Mouse (Mus musculus): ENCODE results near the gene Zfp296.

Gene Zfp296

DNA sequence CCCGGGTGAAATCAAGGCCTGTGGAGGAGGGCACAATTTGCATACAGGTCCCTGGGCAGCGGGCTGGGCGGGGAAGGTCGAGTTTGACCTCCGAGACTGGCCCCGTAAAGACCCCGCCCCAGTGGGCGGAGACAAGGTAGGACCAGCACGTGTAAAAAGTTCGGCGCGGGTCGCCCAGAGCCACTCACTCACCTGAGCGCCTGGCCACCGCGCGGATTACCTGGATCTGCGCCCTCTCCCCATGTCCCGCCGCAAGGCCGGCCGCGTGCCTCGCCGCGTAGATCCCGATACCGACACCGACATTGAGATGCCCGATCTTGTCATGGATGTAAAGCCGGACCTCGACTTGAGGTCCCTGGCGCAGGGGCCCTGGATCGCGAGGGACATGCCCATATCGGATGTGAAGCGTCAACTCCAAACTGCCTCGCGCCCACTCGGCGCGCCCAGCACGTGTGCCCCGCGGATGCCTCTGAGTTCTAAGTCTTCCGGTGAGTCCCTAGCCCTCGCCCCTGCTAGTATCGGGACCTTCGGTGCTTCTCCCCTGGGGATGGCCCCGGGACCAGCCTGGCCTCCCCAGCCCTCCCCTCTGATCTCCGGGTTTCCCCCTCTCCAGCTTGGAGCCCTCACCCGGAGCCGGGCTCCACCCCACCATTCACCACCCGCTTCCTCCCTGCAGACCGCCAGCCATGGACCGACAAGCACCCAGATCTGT lies at the start of gene Zfp296, which contains the start of gene Gemin7:
Gene Zfp296, plus strand, starts transcription at position 147 of the 712 bp plus-strand sequence.
Gene Gemin7, minus strand, starts transcription at position 455 of the 712 bp plus-strand sequence.
- DNase-seq (ENCODE audit: inconsistent ontology term): peak; percentile 49

DNA sequence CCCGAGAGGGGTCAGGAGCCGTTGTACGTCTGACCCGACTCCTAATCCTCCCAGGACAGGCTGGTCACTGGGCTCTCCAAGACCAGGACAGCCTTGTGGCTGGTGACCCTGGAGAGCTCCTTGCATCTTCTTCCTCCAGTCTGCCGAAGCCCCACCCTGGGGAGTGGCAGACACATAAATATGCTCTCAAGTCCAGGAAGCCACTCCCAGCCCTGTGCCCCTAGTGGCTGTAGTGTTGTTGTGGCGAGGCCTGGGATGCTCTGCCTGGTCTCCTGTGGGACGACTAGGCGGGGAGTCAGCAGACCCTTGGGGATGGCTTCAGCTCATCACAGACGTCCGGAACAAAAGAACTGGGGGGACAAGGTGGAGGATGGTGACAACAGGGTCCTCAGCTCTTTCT lies 46.0 kb upstream of the Zfp296 start:
- DNase-seq (ENCODE audit: inconsistent ontology term): no peak

GRCm38 (mm10) chr7:19532240-19532639 lies 44.8 kb upstream of the Zfp296 start:
- no peak for DNase-seq (ENCODE audit: inconsistent ontology term)

- DNase-seq (ENCODE audit: inconsistent ontology term): no peak
Observed at GRCm38 (mm10) chr7:19534676-19535075, 42.4 kb upstream of the Zfp296 start.

GRCm38 (mm10) chr7:19540771-19541566 lies 36.1 kb upstream of the Zfp296 start:
- DNase-seq (ENCODE audit: inconsistent ontology term): no peak

DNA sequence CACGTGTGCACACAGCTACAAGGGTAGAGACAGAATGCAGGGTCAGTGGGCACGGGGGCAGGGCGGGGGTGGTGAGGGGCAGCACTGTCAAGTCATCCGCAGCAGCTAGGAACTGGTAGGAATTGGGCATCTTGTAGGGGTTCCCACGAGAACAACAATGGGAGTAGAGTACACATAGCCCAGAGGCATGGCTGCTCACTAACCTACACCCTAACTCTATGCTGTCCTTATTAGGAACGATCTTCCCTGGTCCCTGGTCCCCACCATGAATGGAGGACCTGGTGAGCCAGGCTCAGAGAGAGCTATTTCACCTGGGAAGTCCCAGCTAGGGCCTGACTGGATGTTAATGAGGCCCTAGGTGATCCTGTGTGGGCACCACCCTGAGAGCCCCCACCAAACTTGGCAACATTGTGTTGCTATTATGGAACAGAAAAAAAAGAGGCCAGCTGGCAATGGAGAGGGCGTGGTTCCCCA lies 35.4 kb upstream of the Zfp296 start:
- DNase-seq (ENCODE audit: inconsistent ontology term): no peak

GRCm38 (mm10) chr7:19542155-19542691 lies 34.9 kb upstream of the Zfp296 start:
- DNase-seq (ENCODE audit: inconsistent ontology term): peak; percentile 77

GRCm38 (mm10) chr7:19543584-19543983 lies 33.5 kb upstream of the Zfp296 start:
- no peak for DNase-seq (ENCODE audit: inconsistent ontology term)

- no peak for DNase-seq (ENCODE audit: inconsistent ontology term)
Observed at GRCm38 (mm10) chr7:19546007-19546406, 31.1 kb upstream of the Zfp296 start.

GRCm38 (mm10) chr7:19547344-19547969 lies 29.6 kb upstream of the Zfp296 start:
- DNase-seq (ENCODE audit: inconsistent ontology term): no peak

- no peak for DNase-seq (ENCODE audit: inconsistent ontology term)
Observed at GRCm38 (mm10) chr7:19549394-19549793, 27.7 kb upstream of the Zfp296 start.

GRCm38 (mm10) chr7:19551634-19552033 lies 25.5 kb upstream of the Zfp296 start:
- no peak for DNase-seq (ENCODE audit: inconsistent ontology term)

GRCm38 (mm10) chr7:19552443-19552842 lies 24.6 kb upstream of the Zfp296 start:
- DNase-seq (ENCODE audit: inconsistent ontology term): no peak

- no peak for DNase-seq (ENCODE audit: inconsistent ontology term)
Observed at GRCm38 (mm10) chr7:19554168-19554567, 22.9 kb upstream of the Zfp296 start.

GRCm38 (mm10) chr7:19557086-19557485 lies 20.0 kb upstream of the Zfp296 start:
- DNase-seq (ENCODE audit: inconsistent ontology term): no peak

- DNase-seq (ENCODE audit: inconsistent ontology term): no peak
Observed at GRCm38 (mm10) chr7:19557982-19558900, 18.8 kb upstream of the Zfp296 start.

- no peak for DNase-seq (ENCODE audit: inconsistent ontology term)
Observed at GRCm38 (mm10) chr7:19558965-19559364, 18.1 kb upstream of the Zfp296 start.

GRCm38 (mm10) chr7:19560491-19561260 lies 16.4 kb upstream of the Zfp296 start:
- peak; percentile 94 for DNase-seq (ENCODE audit: inconsistent ontology term)

- DNase-seq (ENCODE audit: inconsistent ontology term): peak; percentile 33
Observed at GRCm38 (mm10) chr7:19561431-19561764, 15.7 kb upstream of the Zfp296 start.

All from Muller cell, postnatal 12 days (primary cell).